Mouse (Mus musculus): ENCODE measurements around the gene Lat2.

- no peak for TF ChIP-seq POLR2A (IDR thresholded peaks at IDR 0.05; ENCODE audit: extremely low read depth, insufficient read depth, low read length)
- no peak for TF ChIP-seq CTCF (IDR thresholded peaks at IDR 0.05; ENCODE audit: low read depth, low read length)
Observed at GRCm38 (mm10) chr5:134632841-134633240, 18.0 kb upstream of the Lat2 start.
